Mouse (Mus musculus): ENCODE measurements around the gene Abcb8. TPM values are rescaled to one million over a fixed set of nuclear protein-coding genes. Genes with fewer than 3 reads are reported as not detected.

Gene Abcb8
- polyA plus RNA-seq (2016; fragmentation: Nextera tagmentation; extraction: Ambion mirVana) = 41.6 and 42.9 TPM in 2 replicates

DNA sequence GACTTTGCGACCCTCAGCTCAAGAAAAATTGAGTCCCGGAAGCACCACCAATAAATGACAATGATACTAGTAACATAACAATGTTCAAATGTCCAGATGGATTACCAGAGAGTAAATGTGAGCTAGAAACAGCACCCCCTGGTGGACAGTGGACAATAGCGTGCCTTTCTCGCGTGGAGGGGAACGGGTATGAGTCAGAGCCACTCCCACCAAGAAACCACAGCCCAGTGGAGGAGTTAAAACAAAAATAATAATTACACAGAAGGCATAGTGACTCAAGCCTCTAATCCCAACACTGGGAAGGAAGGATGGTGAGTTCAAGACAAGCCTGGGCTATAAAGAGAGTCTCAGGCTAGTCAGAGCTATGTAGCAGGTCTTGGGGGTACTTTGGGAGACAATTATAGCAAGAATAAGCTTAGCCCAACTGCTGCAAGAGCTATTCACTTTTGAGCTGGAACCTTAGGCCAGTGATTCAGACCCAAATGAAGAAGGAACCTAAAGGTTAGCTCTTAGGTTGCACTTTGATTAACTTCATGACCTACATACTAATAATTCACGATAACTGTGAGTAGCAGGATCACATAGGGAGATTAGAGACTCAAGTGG is at the start of gene Abcb8:
Gene Abcb8 (plus strand): TSS at position 272 of the 606 bp plus-strand sequence.
- H3K36me3 ChIP-seq = no peaks in the 10 kb centered on the region
- no peak for ATAC-seq (ENCODE audit: insufficient number of reproducible peaks, insufficient read depth, low FRiP score, low TSS enrichment, low read depth)
- H3K4me2 ChIP-seq = peak within 1 kb of the TSS; percentile 58
- peaks cover 9% of the 10 kb centered on the region for H3K4me1 ChIP-seq (replicated peaks)
- peaks cover 3% of the 10 kb centered on the region for H3K27me3 ChIP-seq
- H3K9me3 ChIP-seq = no peaks in the 10 kb centered on the region
- H3K27ac ChIP-seq = peak within 1 kb of the TSS; percentile 62; the same call in 1 of the 2 replicates
- 22% methylated on average over 7 of the region's 7 CpGs for WGBS
- peak within 1 kb of the TSS; percentile 35; the same call in 1 of the 2 replicates for H3K9ac ChIP-seq (replicated peaks)
- H3K4me3 ChIP-seq (replicated peaks) = peak within 1 kb of the TSS; percentile 50

- 0 out of 2 replicates have a peak, but pooled peaks have one; percentile 37 for ATAC-seq (ENCODE audit: insufficient number of reproducible peaks, insufficient read depth, low FRiP score, low TSS enrichment, low read depth)
These were observed 49.5 kb upstream of the Abcb8 start for GRCm38 (mm10) chr5:24343977-24344436.

DNA sequence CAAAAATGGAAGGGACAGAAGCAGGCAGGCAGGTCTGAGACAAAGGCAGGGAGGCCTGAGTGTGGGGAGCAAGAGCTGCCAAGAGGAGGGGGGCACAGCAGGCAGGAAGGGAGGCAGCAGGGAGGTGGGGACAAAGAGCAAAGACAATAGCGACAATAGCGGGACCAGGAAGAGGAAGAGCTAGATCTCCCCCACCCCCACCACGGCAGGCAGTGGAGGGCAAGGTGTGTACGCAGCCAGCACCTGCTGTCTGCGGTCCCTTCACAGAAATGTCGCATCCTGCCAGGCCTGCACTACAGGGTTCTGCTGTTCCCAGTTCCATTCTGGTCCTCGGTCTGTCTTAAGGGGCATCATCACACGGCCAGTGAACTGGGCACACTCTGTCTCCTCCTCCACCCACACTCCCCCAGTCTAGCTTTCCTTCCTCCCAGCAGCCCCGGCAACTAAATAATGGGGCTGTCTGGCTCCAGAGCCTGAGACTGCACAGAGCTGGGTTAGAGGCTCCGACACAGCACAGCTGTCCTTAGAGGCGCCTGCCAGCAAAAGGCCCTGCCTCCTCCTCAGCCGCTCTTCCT is 48.9 kb upstream of the Abcb8 start:
- Histone ChIP-seq H3K9me3 (no peaks in the 10 kb centered on the region), H3K36me3 (no peaks in the 10 kb centered on the region), H3K4me3 (replicated peaks) (no peak overlapping the region), H3K9ac (replicated peaks) (no peak overlapping the region), H3K4me2 (no peak overlapping the region), H3K27ac (no peak overlapping the region), H3K27me3 (peaks cover 48% of the 10 kb centered on the region), H3K4me1 (replicated peaks) (peaks cover 37% of the 10 kb centered on the region)
- 24% methylated on average over 12 of the region's 12 CpGs for WGBS
- no peak for ATAC-seq (ENCODE audit: insufficient number of reproducible peaks, insufficient read depth, low FRiP score, low TSS enrichment, low read depth)

More at GRCm38 (mm10) chr5:24343977-24344436, 49.5 kb upstream of the Abcb8 start:
- 25% methylated on average over 2 of the region's 2 CpGs for WGBS
- H3K27me3 ChIP-seq = peaks cover 43% of the 10 kb centered on the region
- H3K4me2 ChIP-seq = no peak overlapping the region
- no peak overlapping the region for H3K27ac ChIP-seq
- no peaks in the 10 kb centered on the region for H3K9me3 ChIP-seq
- peaks cover 32% of the 10 kb centered on the region for H3K4me1 ChIP-seq (replicated peaks)
- H3K36me3 ChIP-seq = no peaks in the 10 kb centered on the region
- H3K9ac ChIP-seq (replicated peaks) = no peak overlapping the region
- no peak overlapping the region for H3K4me3 ChIP-seq (replicated peaks)

DNA sequence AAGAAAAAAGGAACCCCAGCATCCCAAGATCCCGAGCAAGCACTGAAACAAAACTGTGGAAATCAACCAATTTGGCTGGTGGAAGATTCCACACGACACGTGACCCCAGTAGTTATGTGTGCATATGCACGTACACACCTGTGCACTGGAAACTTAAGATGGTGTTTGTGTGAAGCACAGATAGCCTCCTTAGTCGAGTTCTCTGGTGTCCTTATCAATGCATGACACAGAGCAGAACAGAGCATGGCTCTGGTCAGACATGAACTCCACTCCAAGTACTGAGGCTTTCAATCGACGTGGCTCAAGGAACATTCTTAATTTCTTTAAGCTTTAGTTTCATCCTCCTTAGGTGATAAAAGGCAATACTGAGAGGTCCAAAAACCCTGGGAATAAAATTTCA is 47.1 kb upstream of the Abcb8 start:
- 82% methylated on average over 7 of the region's 7 CpGs for WGBS
- Histone ChIP-seq H3K4me2 (no peak overlapping the region), H3K9me3 (no peaks in the 10 kb centered on the region), H3K36me3 (no peaks in the 10 kb centered on the region), H3K27ac (no peak overlapping the region), H3K4me3 (replicated peaks) (no peak overlapping the region), H3K4me1 (replicated peaks) (peaks cover 48% of the 10 kb centered on the region), H3K27me3 (peaks cover 66% of the 10 kb centered on the region), H3K9ac (replicated peaks) (no peak overlapping the region)
- ATAC-seq (ENCODE audit: insufficient number of reproducible peaks, insufficient read depth, low FRiP score, low TSS enrichment, low read depth) = no peak

- Histone ChIP-seq H3K9ac (replicated peaks) (no peak overlapping the region), H3K27ac (no peak overlapping the region), H3K36me3 (no peaks in the 10 kb centered on the region), H3K9me3 (no peaks in the 10 kb centered on the region), H3K4me2 (peak overlapping the region; percentile 93; the same call in 1 of the 2 replicates), H3K4me3 (replicated peaks) (no peak overlapping the region), H3K4me1 (replicated peaks) (peaks cover 54% of the 10 kb centered on the region), H3K27me3 (peaks cover 68% of the 10 kb centered on the region)
- ATAC-seq (ENCODE audit: insufficient number of reproducible peaks, insufficient read depth, low FRiP score, low TSS enrichment, low read depth) = no peak
- 33% methylated on average over 7 of the region's 7 CpGs for WGBS
These were observed 46.1 kb upstream of the Abcb8 start for GRCm38 (mm10) chr5:24347186-24347875.

GRCm38 (mm10) chr5:24348128-24348527 is 45.3 kb upstream of the Abcb8 start:
- peak overlapping the region; percentile 46 for H3K4me3 ChIP-seq (replicated peaks)
- H3K9me3 ChIP-seq = no peaks in the 10 kb centered on the region
- WGBS = under 1% methylated on average over 41 of the region's 41 CpGs
- peak overlapping the region; percentile 93 for H3K4me2 ChIP-seq
- H3K4me1 ChIP-seq (replicated peaks) = peaks cover 62% of the 10 kb centered on the region
- H3K9ac ChIP-seq (replicated peaks) = no peak overlapping the region; the same call in 1 of the 2 replicates
- H3K36me3 ChIP-seq = no peaks in the 10 kb centered on the region
- no peak overlapping the region for H3K27ac ChIP-seq
- ATAC-seq (ENCODE audit: insufficient number of reproducible peaks, insufficient read depth, low FRiP score, low TSS enrichment, low read depth) = no peak
- H3K27me3 ChIP-seq = peaks cover 76% of the 10 kb centered on the region

GRCm38 (mm10) chr5:24348546-24348945 is 44.9 kb upstream of the Abcb8 start:
- H3K9ac ChIP-seq (replicated peaks) = no peak overlapping the region; the same call in 1 of the 2 replicates
- peaks cover 81% of the 10 kb centered on the region for H3K27me3 ChIP-seq
- H3K4me2 ChIP-seq = peak overlapping the region; percentile 93
- peak overlapping the region; percentile 46 for H3K4me3 ChIP-seq (replicated peaks)
- no peaks in the 10 kb centered on the region for H3K36me3 ChIP-seq
- no peak overlapping the region for H3K27ac ChIP-seq
- WGBS = under 1% methylated on average over 30 of the region's 30 CpGs
- no peaks in the 10 kb centered on the region for H3K9me3 ChIP-seq
- ATAC-seq (ENCODE audit: insufficient number of reproducible peaks, insufficient read depth, low FRiP score, low TSS enrichment, low read depth) = no peak
- H3K4me1 ChIP-seq (replicated peaks) = peaks cover 66% of the 10 kb centered on the region

DNA sequence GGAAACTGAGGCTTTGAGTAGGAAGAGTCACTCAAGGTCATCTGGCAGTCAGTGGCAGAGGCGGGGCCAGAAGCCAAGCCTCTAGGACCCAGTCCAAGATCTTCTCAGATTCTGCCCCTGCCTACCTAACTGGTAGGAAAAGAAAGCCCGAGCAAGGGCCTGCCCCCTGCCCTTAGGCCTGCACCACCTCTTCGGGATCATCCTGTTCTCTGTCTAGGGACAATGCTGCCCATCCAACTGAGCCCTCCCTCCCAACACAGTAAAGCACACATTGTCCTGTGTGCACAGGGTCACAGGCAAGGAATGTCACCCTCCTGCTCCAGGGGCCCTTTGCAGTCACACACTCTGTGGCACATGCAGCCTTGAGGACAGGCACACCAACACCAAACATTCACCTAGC is 43.4 kb upstream of the Abcb8 start:
- Histone ChIP-seq H3K4me3 (replicated peaks) (0 out of 2 replicates have a peak overlapping the region, but pooled peaks have one; percentile 67), H3K4me1 (replicated peaks) (peaks cover 57% of the 10 kb centered on the region), H3K27me3 (peaks cover 85% of the 10 kb centered on the region), H3K27ac (no peak overlapping the region), H3K36me3 (no peaks in the 10 kb centered on the region), H3K4me2 (peak overlapping the region; percentile 99), H3K9ac (replicated peaks) (no peak overlapping the region), H3K9me3 (no peaks in the 10 kb centered on the region)
- WGBS = 73% methylated on average over 3 of the region's 3 CpGs
- ATAC-seq (ENCODE audit: insufficient number of reproducible peaks, insufficient read depth, low FRiP score, low TSS enrichment, low read depth) = no peak

- no peak overlapping the region for H3K27ac ChIP-seq
- peak overlapping the region; percentile 71 for H3K9ac ChIP-seq (replicated peaks)
- peaks cover 82% of the 10 kb centered on the region for H3K27me3 ChIP-seq
- ATAC-seq (ENCODE audit: insufficient number of reproducible peaks, insufficient read depth, low FRiP score, low TSS enrichment, low read depth) = no peak
- WGBS = 40% methylated on average over 14 of the region's 15 CpGs
- H3K4me1 ChIP-seq (replicated peaks) = peaks cover 57% of the 10 kb centered on the region
- peak overlapping the region; percentile 67 for H3K4me3 ChIP-seq (replicated peaks)
- H3K9me3 ChIP-seq = no peaks in the 10 kb centered on the region
- no peaks in the 10 kb centered on the region for H3K36me3 ChIP-seq
- peak overlapping the region; percentile 99 for H3K4me2 ChIP-seq
These were observed 42.8 kb upstream of the Abcb8 start for GRCm38 (mm10) chr5:24350531-24351250.

- peaks cover 57% of the 10 kb centered on the region for H3K4me1 ChIP-seq (replicated peaks)
- WGBS = under 1% methylated on average over 48 of the region's 53 CpGs
- H3K27me3 ChIP-seq = peaks cover 77% of the 10 kb centered on the region
These were observed 42.2 kb upstream of the Abcb8 start, which contains the start of gene Kcnh2 for GRCm38 (mm10) chr5:24351278-24351677. Gene Kcnh2 (minus strand): TSS chr5:24351604.

More at GRCm38 (mm10) chr5:24351278-24351677, 42.2 kb upstream of the Abcb8 start, which contains the start of gene Kcnh2:
- H3K9ac ChIP-seq (replicated peaks) = peak within 1 kb of the TSS; percentile 71
- ATAC-seq (ENCODE audit: insufficient number of reproducible peaks, insufficient read depth, low FRiP score, low TSS enrichment, low read depth) = peak; percentile 13; the same call in 1 of the 2 replicates
- no peaks in the 10 kb centered on the region for H3K9me3 ChIP-seq
- H3K4me3 ChIP-seq (replicated peaks) = peak within 1 kb of the TSS; percentile 67
- H3K4me2 ChIP-seq = peak within 1 kb of the TSS; percentile 99
- H3K27ac ChIP-seq = peak within 1 kb of the TSS; percentile 85
- H3K36me3 ChIP-seq = no peaks in the 10 kb centered on the region
